Mouse (Mus musculus): ENCODE results near the gene Mark3. TPM values are rescaled to one million over a fixed set of nuclear protein-coding genes. Genes with fewer than 3 reads are reported as not detected.

Mark3 gene
- polyA plus RNA-seq, 1 experiment from 2014 or later: 49.4 TPM

DNA sequence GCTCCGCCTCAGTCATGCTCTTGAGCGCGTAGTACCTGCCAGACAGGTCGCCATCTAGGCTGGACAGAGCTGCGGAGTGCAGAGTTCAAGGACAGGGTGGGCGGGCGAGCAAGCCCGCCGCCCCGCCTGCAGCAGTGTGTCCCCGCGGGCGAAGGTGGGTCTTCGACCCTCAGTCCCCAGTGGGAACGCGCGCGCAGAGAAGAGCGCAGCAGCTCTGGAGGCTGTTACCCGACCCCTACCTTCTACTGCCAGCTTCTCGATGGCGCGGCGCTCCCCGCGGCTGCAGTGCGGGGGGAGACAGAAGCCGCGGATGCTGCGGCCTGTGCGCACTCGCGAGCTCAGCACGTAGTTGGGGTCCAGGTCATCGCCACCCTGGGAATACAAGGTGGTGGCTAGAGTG, 96.7 kb downstream of the Mark3 start:
- H3K4me2 ChIP-seq (ENCODE audit: low read length): peak overlapping the region; percentile 68
- ATAC-seq (replicated peaks; ENCODE audit: low FRiP score, low TSS enrichment, low read depth) (no peak), DNase-seq (ENCODE audit: low spot score) (no peak)
- peaks cover 26% of the 10 kb centered on the region for H3K4me1 ChIP-seq (replicated peaks; ENCODE audit: control insufficient read depth, insufficient read depth, low read length)
- H3K36me3 ChIP-seq (ENCODE audit: control insufficient read depth, insufficient read depth, low read length): peaks cover 4% of the 10 kb centered on the region; the same call in 1 of the 2 replicates
- H3K9ac ChIP-seq (ENCODE audit: low read length): peak overlapping the region; percentile 55
- H3K27me3 ChIP-seq (replicated peaks; ENCODE audit: control insufficient read depth, insufficient read depth, low read length): peaks cover 20% of the 10 kb centered on the region
- no peak overlapping the region for H3K27ac ChIP-seq (ENCODE audit: low read depth)
- no peaks in the 10 kb centered on the region for H3K9me3 ChIP-seq (ENCODE audit: control insufficient read depth, low read length)
- 2% methylated on average over 35 of the region's 35 CpGs for whole genome bisulfite sequencing
- H3K4me3 ChIP-seq (ENCODE audit: low read depth, low read length): peak overlapping the region; percentile 53

DNA sequence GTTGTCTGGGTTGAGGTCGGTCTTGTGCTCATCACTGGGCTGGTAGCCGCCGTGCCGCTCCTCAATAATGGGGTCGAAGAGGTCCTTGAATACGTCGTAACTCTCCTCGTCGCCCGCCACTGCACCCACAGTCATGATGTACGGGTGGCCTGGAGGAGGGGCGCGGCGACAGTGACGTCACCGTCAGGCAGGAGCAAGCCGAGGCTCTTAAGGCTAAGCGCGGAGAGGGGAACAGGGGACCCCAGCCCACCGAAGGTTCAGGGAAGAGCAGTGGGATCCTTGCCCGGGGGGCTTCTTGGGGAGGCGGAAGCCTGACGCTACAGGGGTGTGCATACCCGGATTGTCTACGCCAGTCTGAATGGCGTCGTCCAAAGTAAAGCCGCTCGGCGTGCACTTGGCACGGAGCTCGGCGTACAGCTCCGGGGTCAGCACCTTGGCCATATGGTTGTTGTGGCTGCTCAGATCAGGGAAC, 97.1 kb downstream of the Mark3 start:
- ATAC-seq (replicated peaks; ENCODE audit: low FRiP score, low TSS enrichment, low read depth): 0 out of 2 replicates have a peak, but pooled peaks have one; percentile 4
- Histone ChIP-seq H3K9me3 (ENCODE audit: control insufficient read depth, low read length) (no peaks in the 10 kb centered on the region), H3K36me3 (ENCODE audit: control insufficient read depth, insufficient read depth, low read length) (peaks cover 4% of the 10 kb centered on the region; the same call in 1 of the 2 replicates), H3K9ac (ENCODE audit: low read length) (peak overlapping the region; percentile 55), H3K27me3 (replicated peaks; ENCODE audit: control insufficient read depth, insufficient read depth, low read length) (peaks cover 20% of the 10 kb centered on the region), H3K4me3 (ENCODE audit: low read depth, low read length) (peak overlapping the region; percentile 53), H3K4me2 (ENCODE audit: low read length) (peak overlapping the region; percentile 68), H3K4me1 (replicated peaks; ENCODE audit: control insufficient read depth, insufficient read depth, low read length) (peaks cover 26% of the 10 kb centered on the region), H3K27ac (ENCODE audit: low read depth) (0 out of 2 replicates have a peak overlapping the region, but pooled peaks have one; percentile 16)
- peak; percentile 82 for DNase-seq (ENCODE audit: low spot score)
- WGBS: 1% methylated on average over 34 of the region's 34 CpGs

DNA sequence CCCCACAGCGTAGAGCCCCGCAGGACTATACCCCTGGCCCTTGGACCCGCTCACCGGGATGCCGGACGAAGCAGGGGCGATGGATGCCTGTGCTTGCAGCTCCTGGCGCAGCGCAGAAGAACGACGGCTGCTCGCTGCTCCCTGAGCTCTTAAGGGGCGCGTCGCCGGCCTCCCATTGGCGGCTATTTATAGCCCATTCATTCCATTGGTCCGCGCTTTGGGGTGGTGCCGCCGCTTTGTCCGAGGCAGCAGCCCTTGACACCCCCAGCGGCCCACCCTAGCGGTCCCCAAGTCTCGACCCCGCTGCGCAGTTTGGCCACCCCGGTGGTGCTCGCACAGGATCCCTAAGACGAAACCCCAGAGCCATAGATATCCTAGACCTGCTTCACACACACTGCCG, 97.9 kb downstream of the Mark3 start, which contains the start of gene Ckb:
Gene Ckb, minus strand, starts transcription at position 163 of the 400 bp plus-strand sequence.
- peak within 1 kb of the TSS; percentile 68 for H3K4me2 ChIP-seq (ENCODE audit: low read length)
- peak; percentile 86 for DNase-seq (ENCODE audit: low spot score)
- no peaks in the 10 kb centered on the region for H3K9me3 ChIP-seq (ENCODE audit: control insufficient read depth, low read length)
- peaks cover 4% of the 10 kb centered on the region; the same call in 1 of the 2 replicates for H3K36me3 ChIP-seq (ENCODE audit: control insufficient read depth, insufficient read depth, low read length)
- peak within 1 kb of the TSS; percentile 16; the same call in 1 of the 2 replicates for H3K27ac ChIP-seq (ENCODE audit: low read depth)
- ATAC-seq (replicated peaks; ENCODE audit: low FRiP score, low TSS enrichment, low read depth): peak; percentile 63
- under 1% methylated on average over 31 of the region's 31 CpGs for WGBS
- H3K4me1 ChIP-seq (replicated peaks; ENCODE audit: control insufficient read depth, insufficient read depth, low read length): peaks cover 32% of the 10 kb centered on the region
- peak within 1 kb of the TSS; percentile 55 for H3K9ac ChIP-seq (ENCODE audit: low read length)
- H3K27me3 ChIP-seq (replicated peaks; ENCODE audit: control insufficient read depth, insufficient read depth, low read length): peaks cover 20% of the 10 kb centered on the region
- peak within 1 kb of the TSS; percentile 53 for H3K4me3 ChIP-seq (ENCODE audit: low read depth, low read length)

DNA sequence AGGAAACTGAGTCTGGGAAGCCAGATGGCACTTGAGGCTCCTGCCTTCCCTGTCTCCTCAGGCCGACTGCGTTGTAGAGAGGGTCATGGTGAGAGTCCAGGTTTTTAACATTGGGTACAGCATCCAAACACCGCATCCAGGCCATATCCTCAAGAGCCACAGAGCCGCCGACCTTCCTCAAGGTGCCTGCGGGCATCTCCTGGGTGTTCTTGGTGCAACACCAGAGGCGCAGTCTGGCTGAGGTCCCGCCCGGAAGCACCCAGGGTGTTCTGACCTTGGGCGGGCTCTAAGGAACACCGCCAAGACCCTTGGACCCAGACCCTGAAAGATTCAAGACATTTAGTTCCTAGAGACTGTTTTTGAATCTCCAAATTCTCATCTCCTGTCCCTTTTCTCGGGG, 98.3 kb downstream of the Mark3 start:
- WGBS: 12% methylated on average over 12 of the region's 12 CpGs
- Histone ChIP-seq H3K27me3 (replicated peaks; ENCODE audit: control insufficient read depth, insufficient read depth, low read length) (peaks cover 20% of the 10 kb centered on the region), H3K9ac (ENCODE audit: low read length) (0 out of 2 replicates have a peak overlapping the region, but pooled peaks have one; percentile 6), H3K27ac (ENCODE audit: low read depth) (no peak overlapping the region), H3K4me3 (ENCODE audit: low read depth, low read length) (peak overlapping the region; percentile 53), H3K9me3 (ENCODE audit: control insufficient read depth, low read length) (no peaks in the 10 kb centered on the region), H3K4me2 (ENCODE audit: low read length) (peak overlapping the region; percentile 68), H3K36me3 (ENCODE audit: control insufficient read depth, insufficient read depth, low read length) (peaks cover 4% of the 10 kb centered on the region; the same call in 1 of the 2 replicates), H3K4me1 (replicated peaks; ENCODE audit: control insufficient read depth, insufficient read depth, low read length) (peaks cover 36% of the 10 kb centered on the region)
- no peak for ATAC-seq (replicated peaks; ENCODE audit: low FRiP score, low TSS enrichment, low read depth)
- DNase-seq (ENCODE audit: low spot score): no peak

DNA sequence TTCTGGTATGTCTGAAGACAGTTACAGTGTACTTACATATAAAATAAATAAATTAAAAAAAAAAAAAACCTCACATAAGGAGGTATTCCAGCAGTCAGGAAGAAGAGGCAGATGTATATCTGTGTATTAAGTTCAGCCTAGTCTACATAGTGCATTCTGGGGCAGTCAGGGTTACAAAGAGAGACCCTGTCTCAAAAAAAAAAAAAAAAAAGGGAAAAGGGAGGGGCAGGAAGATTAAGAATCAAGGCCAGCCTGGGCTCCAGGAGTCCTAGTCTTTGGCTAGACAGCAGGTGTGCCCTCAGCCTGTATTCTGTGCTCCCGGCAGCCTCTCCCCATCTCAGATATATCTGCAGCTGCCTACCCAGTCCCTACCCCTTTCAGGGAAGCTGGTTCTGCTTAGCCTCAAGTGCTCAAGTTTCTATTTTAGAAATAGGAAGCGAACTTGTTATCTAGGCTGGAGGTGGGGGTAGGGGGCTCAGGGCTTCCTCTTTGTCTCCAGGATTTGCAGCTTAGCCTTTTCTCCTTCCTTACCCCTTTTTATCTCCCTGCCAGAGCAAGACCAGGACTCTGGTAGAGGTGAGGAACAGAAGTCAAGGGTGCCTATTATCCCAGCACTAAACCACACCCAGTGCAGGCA, 100.6 kb downstream of the Mark3 start:
- Histone ChIP-seq H3K9ac (ENCODE audit: low read length) (no peak overlapping the region), H3K4me1 (replicated peaks; ENCODE audit: control insufficient read depth, insufficient read depth, low read length) (peaks cover 37% of the 10 kb centered on the region), H3K27ac (ENCODE audit: low read depth) (peak overlapping the region; percentile 19; the same call in 1 of the 2 replicates)

DNA sequence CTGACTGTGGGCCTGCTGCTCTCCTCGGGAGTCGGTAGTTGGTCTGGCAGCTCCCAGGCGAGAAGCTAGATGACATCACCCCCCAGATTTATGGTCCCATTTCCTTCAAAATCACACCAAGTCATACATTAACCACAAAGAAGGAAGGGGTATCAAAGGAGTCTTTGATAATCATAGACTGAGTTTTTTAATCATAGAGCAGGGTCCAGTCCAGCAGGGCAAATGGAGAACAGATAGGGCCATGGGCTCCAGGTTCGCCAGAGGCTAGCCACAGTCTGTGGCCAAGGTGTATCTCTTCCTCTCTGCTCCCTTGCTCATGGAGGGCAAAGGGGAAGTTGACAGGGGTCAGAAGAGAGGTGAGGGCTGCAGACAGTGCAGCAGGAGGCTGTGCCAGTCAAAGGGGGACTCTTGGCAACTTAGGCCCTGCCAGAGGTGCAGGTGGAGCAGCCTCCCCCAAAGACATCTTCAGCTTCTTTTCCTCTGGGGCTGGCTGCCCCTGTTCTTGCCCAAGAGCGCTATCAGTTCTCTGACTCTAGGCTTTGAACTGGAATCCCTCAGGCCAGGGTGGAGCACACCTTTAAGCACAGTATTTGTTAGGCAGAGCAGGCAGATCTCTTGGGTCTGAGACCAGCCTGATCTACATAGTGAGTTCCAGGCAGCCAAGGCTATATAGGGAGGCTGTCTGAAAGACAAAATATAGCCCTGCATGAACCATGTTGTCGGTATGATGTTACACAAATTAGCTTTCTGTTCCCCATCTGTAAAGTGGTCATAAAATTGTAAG, 101.7 kb downstream of the Mark3 start:
- Histone ChIP-seq H3K36me3 (ENCODE audit: control insufficient read depth, insufficient read depth, low read length) (peaks cover 6% of the 10 kb centered on the region; the same call in 1 of the 2 replicates), H3K27ac (ENCODE audit: low read depth) (peak overlapping the region; percentile 92; the same call in 1 of the 2 replicates), H3K27me3 (replicated peaks; ENCODE audit: control insufficient read depth, insufficient read depth, low read length) (peaks cover 20% of the 10 kb centered on the region), H3K9ac (ENCODE audit: low read length) (no peak overlapping the region), H3K9me3 (ENCODE audit: control insufficient read depth, low read length) (no peaks in the 10 kb centered on the region), H3K4me3 (ENCODE audit: low read depth, low read length) (no peak overlapping the region), H3K4me2 (ENCODE audit: low read length) (no peak overlapping the region), H3K4me1 (replicated peaks; ENCODE audit: control insufficient read depth, insufficient read depth, low read length) (peaks cover 32% of the 10 kb centered on the region)
- DNase-seq (ENCODE audit: low spot score): peak; percentile 52
- no peak; the same call in 1 of the 2 replicates for ATAC-seq (replicated peaks; ENCODE audit: low FRiP score, low TSS enrichment, low read depth)
- 63% methylated on average over 6 of the region's 6 CpGs for WGBS

More for the DNA sequence above, 100.6 kb downstream of the Mark3 start:
- DNase-seq (ENCODE audit: low spot score): peak; percentile 48
- no peak overlapping the region for H3K4me3 ChIP-seq (ENCODE audit: low read depth, low read length)
- H3K36me3 ChIP-seq (ENCODE audit: control insufficient read depth, insufficient read depth, low read length): no peaks in the 10 kb centered on the region
- no peaks in the 10 kb centered on the region for H3K9me3 ChIP-seq (ENCODE audit: control insufficient read depth, low read length)
- WGBS: 45% methylated on average over 2 of the region's 2 CpGs
- no peak overlapping the region for H3K4me2 ChIP-seq (ENCODE audit: low read length)
- no peak for ATAC-seq (replicated peaks; ENCODE audit: low FRiP score, low TSS enrichment, low read depth)
- H3K27me3 ChIP-seq (replicated peaks; ENCODE audit: control insufficient read depth, insufficient read depth, low read length): peaks cover 20% of the 10 kb centered on the region

DNA sequence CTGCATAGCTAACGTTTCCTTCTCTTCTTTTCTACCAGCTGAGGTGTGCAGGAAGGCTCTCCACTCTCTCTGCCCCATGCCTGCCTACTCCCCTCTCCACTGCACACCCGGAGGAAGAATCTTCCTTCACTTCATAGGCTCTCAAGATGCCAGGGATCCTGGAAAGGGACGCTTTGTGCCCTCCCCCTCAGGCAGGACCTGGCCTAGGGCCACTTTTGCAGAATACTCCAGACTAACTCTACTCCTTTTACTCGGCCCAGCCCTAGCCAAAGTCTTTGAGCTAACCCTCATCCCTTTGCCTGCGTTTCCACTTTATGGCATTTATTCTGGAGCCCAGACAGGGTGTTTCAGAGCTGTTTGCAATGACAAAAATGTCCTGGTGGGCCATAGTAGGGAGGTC, 103.1 kb downstream of the Mark3 start:
- Histone ChIP-seq H3K27me3 (replicated peaks; ENCODE audit: control insufficient read depth, insufficient read depth, low read length) (peaks cover 18% of the 10 kb centered on the region), H3K27ac (ENCODE audit: low read depth) (peak overlapping the region; percentile 92), H3K4me2 (ENCODE audit: low read length) (peak overlapping the region; percentile 96), H3K36me3 (ENCODE audit: control insufficient read depth, insufficient read depth, low read length) (peaks cover 13% of the 10 kb centered on the region; the same call in 1 of the 2 replicates), H3K4me3 (ENCODE audit: low read depth, low read length) (peak overlapping the region; percentile 92), H3K4me1 (replicated peaks; ENCODE audit: control insufficient read depth, insufficient read depth, low read length) (peaks cover 36% of the 10 kb centered on the region), H3K9me3 (ENCODE audit: control insufficient read depth, low read length) (no peaks in the 10 kb centered on the region), H3K9ac (ENCODE audit: low read length) (peak overlapping the region; percentile 60)
- DNase-seq (ENCODE audit: low spot score) (no peak), ATAC-seq (replicated peaks; ENCODE audit: low FRiP score, low TSS enrichment, low read depth) (peak; percentile 1; the same call in 1 of the 2 replicates)
- 17% methylated on average over 5 of the region's 5 CpGs for WGBS

DNA sequence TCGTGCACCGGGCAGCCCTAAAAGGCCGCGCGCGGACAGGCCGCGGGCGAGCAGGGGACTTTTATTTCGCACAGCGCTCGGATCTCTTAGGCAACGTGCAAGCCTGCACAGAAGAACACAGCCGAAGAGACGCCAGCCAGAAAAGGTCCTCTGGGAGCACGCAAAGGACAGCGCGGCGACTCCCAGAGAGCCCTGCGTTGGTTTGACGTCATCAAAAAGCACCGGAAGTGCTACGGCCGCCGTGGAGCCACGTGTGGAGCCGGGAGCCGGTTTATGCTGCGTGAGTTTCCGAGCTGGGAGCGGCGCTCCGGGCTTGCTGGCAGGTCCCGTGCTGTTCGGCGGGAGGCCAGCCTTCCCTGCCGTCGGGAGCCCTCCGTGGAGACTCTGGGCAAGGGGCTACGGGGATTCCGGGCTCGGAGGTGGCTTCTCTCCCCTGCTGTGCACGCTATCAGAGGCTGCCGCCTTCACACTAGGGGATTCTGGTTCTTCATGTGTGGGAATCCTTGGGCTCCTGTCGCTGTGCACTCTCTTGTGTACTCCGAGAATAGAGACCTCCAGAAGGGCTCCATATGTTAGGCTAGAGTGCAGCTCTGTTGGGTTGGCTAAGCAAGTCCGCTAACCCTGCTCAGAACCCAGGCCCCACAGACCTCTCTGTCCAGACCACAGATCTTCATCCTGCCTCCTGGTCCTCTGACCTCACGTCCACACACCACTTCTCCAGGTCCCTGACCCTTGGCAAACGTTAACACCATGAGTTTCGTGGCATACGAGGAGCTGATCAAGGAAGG, 103.8 kb downstream of the Mark3 start, which contains the start of gene Trmt61a:
Gene Trmt61a, plus strand, starts transcription at position 224 of the 788 bp plus-strand sequence.
- ATAC-seq (replicated peaks; ENCODE audit: low FRiP score, low TSS enrichment, low read depth): peak; percentile 85
- 1% methylated on average over 51 of the region's 51 CpGs for WGBS
- Histone ChIP-seq H3K9ac (ENCODE audit: low read length) (peak within 1 kb of the TSS; percentile 60), H3K27ac (ENCODE audit: low read depth) (peak within 1 kb of the TSS; percentile 92), H3K4me3 (ENCODE audit: low read depth, low read length) (peak within 1 kb of the TSS; percentile 92), H3K4me2 (ENCODE audit: low read length) (peak within 1 kb of the TSS; percentile 96), H3K9me3 (ENCODE audit: control insufficient read depth, low read length) (no peaks in the 10 kb centered on the region), H3K4me1 (replicated peaks; ENCODE audit: control insufficient read depth, insufficient read depth, low read length) (peaks cover 33% of the 10 kb centered on the region), H3K36me3 (ENCODE audit: control insufficient read depth, insufficient read depth, low read length) (peaks cover 13% of the 10 kb centered on the region; the same call in 1 of the 2 replicates), H3K27me3 (replicated peaks; ENCODE audit: control insufficient read depth, insufficient read depth, low read length) (peaks cover 12% of the 10 kb centered on the region)
- DNase-seq (ENCODE audit: low spot score): peak; percentile 99

All from intestine, embryonic 14.5 days (tissue).